8 mouse cellular contexts compared by ENCODE assay signal in genomic region chr17:44776738-44777270, GRCm38 (mm10). TPM values are rescaled to one million over a fixed set of nuclear protein-coding genes. Genes with fewer than 3 reads are reported as not detected.
A peak's percentile ranks its signal among the peaks of the same experiment; 100 is the strongest.
DNase-seq lines count a peak whose midpoint lies in the region; ATAC-seq and TF ChIP-seq lines count a peak whose summit lies in the region.

Gene Supt3 (plus strand): TSS chr17:44777152.

- no peak for TF ChIP-seq EP300 in lung, postnatal 0 days (IDR thresholded peaks at IDR 0.05)

- peak; percentile 72 for DNase-seq in MEL-GATA-1-ER (ENCODE audit: extremely low read depth, low read depth)
- peak; percentile 95 for DNase-seq in cerebellum, adult 8-10 months
- DNase-seq in forelimb bud, embryonic 11.5 days (ENCODE audit: low read depth, low spot score): peak; percentile 97
- DNase-seq in hindbrain, embryonic 10.5 days (ENCODE audit: low spot score): peak; percentile 96
- DNase-seq in layer of hippocampus, adult 9-11 months: peak; percentile 96
- DNase-seq in lung, postnatal 0 days (ENCODE audit: low spot score): peak; percentile 97
- DNase-seq in ovary, postnatal 14 days (ENCODE audit: low spot score): peak; percentile 96
- DNase-seq in thymus, postnatal 14 days: peak; percentile 97

- H3K36me3 ChIP-seq in hindbrain, embryonic 10.5 days: no peaks in the 10 kb centered on the region
- H3K36me3 ChIP-seq in lung, postnatal 0 days (ENCODE audit: insufficient read depth, low read length): no peaks in the 10 kb centered on the region

- H3K27me3 ChIP-seq in hindbrain, embryonic 10.5 days (ENCODE audit: insufficient read depth, poor library complexity, severe bottlenecking): no peaks in the 10 kb centered on the region
- H3K27me3 ChIP-seq in lung, postnatal 0 days (replicated peaks; ENCODE audit: insufficient read depth, low read length): no peaks in the 10 kb centered on the region

- WGBS in hindbrain, embryonic 10.5 days: under 1% methylated on average over 40 of the region's 40 CpGs
- WGBS in lung, postnatal 0 days: under 1% methylated on average over 39 of the region's 40 CpGs

- H3K9ac ChIP-seq in lung, postnatal 0 days (replicated peaks; ENCODE audit: low read depth): peak within 1 kb of the TSS; percentile 73

- ATAC-seq in lung, postnatal 0 days: peak; percentile 98

- peaks cover 18% of the 10 kb centered on the region for H3K4me1 ChIP-seq in hindbrain, embryonic 10.5 days (replicated peaks)
- H3K4me1 ChIP-seq in lung, postnatal 0 days (ENCODE audit: insufficient read depth, low read depth, low read length): no peaks in the 10 kb centered on the region

- no peaks in the 10 kb centered on the region for H3K9me3 ChIP-seq in hindbrain, embryonic 10.5 days
- no peaks in the 10 kb centered on the region for H3K9me3 ChIP-seq in lung, postnatal 0 days (ENCODE audit: low read length)

- peak within 1 kb of the TSS; percentile 94 for H3K4me3 ChIP-seq in hindbrain, embryonic 10.5 days
- peak within 1 kb of the TSS; percentile 91 for H3K4me3 ChIP-seq in lung, postnatal 0 days (ENCODE audit: low read depth, low read length)

- peak within 1 kb of the TSS; percentile 81 for H3K4me2 ChIP-seq in lung, postnatal 0 days (replicated peaks; ENCODE audit: low read depth, low read length)

- TF ChIP-seq CTCF in lung, postnatal 0 days (IDR thresholded peaks at IDR 0.05): peak; percentile 57

- H3K27ac ChIP-seq in hindbrain, embryonic 10.5 days: peak within 1 kb of the TSS; percentile 99
- H3K27ac ChIP-seq in lung, postnatal 0 days (ENCODE audit: low read length): peak within 1 kb of the TSS; percentile 84

RNA-seq across cellular contexts. Expression of gene Supt3, which starts in this region (rescaled TPM):
- 22.3 and 23.7 TPM in 2 replicates for polyA plus RNA-seq in hindbrain, embryonic 10.5 days (2016; fragmentation: Nextera tagmentation; extraction: Ambion mirVana)
- polyA plus RNA-seq in lung, postnatal 0 days (2015; fragmentation: Nextera tagmentation; extraction: Ambion mirVana): 7.8 and 10.9 TPM in 2 replicates

Comparison
In these comparisons a context has a peak if more than half of its experiments do, and no peak if none do; other contexts are left out.
1. Peak in every context shown above with its lines: DNase-seq, ATAC-seq, H3K4me3 ChIP-seq and H3K27ac ChIP-seq.